Mouse (Mus musculus): Measurements from ENCODE around the gene Kcnk10.

Gene Kcnk10

DNA sequence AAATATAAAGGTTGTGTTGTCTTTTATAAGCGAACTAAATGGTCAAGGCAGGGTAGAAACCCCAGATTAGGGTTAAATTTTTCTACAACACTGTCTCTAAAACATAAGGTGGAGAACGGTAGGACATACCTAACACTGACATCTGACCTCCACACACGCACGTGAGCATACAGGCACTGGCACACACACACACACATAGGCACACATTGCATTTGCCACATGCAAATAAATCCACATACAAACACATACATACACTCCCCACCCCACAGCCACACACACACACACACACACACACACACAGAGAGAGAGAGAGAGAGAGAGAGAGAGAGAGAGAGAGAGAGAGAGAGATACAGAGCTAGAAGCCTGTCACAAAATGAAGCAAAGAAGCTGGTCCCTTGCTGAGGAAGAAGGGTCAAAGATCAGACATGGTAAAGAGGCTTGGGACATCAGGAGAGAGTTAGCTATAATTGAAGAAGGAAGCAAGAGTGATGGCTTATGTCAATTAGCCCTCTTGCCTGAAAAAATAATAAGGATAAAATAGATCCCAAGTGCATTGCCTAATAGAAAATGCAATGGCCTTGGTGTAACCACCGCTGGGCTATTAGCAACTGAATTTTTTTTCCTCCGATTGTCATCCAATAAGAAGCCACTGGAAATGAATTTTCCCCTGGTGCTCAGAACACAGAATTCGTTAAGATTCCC, 58.1 kb downstream of the Kcnk10 start:
- DNase-seq (ENCODE audit: low spot score): no peak

DNA sequence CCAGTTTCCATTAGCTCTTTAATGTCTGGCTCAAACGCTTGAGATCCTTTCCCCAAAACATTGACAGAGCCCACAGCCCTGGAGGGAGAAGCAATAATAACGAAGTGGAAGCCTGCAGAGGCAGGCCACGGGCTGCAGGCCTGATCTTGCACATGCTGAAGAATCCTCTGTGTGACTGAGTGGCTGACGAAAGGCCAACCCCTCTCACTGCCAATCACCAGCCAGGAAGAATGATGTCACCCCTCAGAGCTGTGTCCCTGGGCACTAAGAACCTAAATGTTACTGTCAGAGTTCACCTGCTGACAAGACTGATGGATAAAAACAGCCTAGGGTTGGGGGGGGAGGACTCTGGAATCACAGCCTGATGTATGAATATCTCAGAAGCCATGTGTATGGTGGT, 72.5 kb downstream of the Kcnk10 start:
- no peak for DNase-seq (ENCODE audit: low spot score)

DNA sequence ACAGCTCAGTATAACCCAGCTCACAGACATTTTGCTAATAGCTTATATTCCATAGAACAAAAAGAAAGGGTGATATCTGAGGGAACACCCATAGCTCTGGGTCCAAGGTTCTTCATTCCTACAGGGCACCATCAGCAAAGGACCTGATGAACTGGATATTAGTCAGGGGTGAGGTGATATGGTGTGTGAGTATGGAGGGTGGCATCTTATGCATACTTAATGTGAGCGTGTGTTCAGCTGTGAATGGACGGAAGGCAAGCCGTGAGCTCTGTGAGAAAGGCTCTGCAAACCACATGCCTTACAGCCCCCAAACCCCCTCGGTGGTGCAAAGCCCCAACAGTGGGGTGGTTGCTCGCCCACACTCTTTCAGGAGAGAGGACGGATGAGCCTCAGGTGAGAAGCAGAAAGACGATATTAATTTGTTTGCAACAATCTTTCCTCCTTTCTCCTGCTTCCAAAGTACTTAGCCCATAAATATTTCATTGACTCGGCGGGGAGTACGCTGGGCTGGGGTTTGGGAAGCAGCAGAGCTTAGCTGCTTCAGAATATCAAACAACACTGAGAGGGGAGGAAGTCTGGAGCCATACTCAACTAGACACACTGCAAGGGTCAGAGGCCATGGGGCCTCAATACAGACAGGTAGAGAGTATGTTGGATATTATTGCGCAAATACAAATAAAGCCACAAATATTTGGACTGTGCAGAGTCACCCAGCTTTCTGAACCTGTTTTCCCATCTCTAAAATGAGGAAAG, 76.4 kb downstream of the Kcnk10 start:
- no peak for DNase-seq (ENCODE audit: low spot score)

DNA sequence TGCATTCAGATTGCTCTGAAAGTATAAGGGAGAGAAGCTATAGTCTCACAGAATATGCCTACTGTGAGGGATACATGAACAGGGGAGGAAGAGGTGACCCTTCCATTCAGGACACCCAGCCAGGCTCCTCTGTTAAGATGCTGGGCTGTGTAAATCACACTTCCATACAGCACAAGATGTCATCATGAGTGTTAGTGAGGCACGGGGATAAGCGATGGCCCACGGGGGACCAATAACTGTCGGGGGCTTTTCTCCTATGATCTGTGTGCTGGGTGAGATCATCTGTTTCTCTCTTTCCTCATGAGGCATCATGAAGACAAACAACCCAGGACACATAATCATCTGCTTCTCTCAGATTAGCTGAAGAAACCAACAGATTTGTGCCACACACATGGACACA, 77.1 kb downstream of the Kcnk10 start:
- no peak for DNase-seq (ENCODE audit: low spot score)

DNA sequence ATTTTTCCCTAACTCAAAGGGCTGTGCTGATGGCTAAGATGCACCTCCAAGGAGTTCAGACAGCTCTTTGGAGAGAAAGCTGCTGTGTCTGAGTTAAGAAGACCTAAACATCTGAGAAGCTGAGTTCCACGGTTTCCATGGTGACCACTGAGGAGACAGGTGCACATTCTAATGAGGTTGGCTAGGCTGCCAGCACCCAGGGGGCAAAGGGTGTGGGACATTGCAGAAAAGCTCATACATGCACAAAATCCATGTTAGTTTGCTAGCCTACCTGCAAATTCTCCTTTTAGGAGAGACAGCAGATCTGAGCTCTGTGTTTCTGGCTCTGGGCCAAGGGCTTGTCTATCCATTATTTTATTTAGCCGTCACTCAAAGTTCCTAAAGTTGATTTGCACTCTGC, 96.7 kb downstream of the Kcnk10 start:
- no peak for DNase-seq (ENCODE audit: low spot score)

DNA sequence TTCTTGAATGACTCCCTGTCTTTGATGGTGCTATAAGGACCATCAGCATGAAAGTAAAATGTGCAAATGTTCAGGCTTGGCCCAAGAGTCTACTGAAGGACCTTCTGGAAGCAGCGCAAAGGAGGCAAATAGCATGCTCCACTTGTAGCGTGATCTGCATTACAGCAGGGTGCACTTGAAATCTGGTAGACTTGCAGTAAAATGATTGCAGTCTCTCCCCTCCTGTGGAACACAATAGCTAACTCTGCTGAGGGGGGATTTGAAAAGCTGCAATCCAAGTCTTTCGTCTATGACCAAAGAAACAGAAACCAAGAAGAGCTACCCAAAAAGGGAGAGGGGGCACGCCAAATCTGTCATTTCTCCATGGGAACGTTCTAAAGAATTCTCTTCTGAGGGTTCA, 97.1 kb downstream of the Kcnk10 start:
- no peak for DNase-seq (ENCODE audit: low spot score)

DNA sequence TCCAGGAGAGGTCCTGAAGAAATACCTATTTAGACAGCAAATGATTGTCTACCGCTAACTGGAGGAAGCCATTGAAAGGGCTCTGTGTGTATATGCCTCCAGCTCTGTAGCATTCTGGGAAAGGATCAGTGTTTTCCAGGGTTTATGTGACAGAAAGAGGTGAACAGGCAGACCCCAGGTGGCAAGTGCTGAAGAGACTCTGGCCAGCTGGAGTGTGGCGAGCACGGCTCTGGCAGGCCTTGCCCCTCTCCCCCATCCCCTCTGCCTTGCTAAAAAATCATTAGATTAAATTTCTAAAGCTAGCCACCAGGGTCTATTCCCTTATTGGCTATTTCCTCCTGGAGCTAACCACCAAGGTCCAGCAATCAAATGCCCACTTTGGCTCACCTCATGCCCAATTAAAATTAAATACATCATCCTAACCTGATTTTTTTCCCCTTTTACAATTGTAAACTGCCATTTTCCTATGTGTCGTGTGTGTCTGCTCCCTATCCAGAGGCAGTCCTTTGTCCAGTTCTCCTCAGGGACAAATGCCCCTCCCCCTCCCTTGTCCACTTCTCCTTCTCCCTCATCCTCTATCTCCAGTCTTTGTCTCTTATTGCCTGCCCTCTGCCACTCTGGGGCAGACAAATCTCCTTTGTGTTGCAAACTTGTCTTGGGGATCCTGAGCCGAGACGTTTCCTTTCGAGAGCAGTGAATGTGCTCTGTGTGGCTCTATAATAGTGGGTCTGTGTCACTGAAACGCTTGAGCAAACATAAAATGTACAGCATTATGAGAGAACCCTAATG, 100.2 kb downstream of the Kcnk10 start:
- no peak for DNase-seq (ENCODE audit: low spot score)

DNA sequence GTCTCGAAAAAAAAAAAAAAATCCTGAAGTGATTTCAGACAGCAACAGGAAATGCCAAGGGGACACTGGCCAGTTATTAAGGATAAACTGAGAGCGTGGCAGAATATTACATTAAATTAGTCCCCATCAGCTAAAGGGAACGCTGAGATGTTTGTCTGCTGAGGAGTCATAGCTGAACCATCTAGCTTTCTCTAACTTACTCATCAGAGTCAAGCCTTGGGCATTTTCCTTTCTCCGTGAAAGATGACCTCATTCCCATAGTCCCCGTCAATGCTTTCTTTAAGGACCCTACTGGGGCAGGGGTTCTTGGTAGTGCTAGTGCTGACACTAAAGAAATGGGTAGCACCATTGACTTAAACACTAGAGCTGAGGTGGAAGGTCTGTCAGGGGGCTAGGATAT, 106.9 kb downstream of the Kcnk10 start:
- no peak for DNase-seq (ENCODE audit: low spot score)

DNA sequence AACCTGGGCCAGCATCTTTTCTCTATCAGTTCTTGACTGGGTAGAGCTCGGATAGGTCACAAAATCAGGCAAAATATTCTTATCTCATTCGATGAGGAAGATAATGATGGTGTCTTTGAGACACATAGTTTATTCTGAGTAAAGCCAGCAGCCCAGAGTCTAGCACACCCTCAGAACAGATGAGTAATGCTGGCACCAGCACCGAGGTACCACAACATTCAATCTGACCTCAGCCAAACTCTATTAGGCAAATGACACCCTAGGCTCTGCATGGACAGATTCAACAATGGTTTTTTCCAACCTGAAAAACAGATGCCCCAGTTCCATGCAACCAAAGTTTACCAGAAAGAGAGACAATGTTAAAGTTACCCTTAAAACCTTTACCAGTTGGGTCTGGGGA, 108.0 kb downstream of the Kcnk10 start:
- DNase-seq (ENCODE audit: low spot score): no peak

DNA sequence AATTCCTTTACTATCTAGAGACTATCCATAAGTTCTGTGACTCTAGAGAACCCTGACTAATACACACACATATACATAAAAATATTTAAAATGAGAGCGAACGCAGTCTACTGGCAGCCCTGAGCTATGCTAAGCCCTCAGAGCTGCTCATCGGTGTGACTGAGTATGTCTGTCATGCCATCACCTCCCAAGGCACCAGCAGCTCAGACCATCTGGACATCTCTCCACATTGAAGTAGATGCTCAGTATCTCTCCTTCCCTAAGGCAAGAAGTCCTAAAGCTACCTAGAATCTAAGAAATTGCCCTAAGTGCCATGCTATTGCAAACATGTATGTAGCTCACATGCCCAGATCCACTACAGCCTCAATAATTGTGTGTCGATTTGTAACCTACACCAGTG, 110.3 kb downstream of the Kcnk10 start:
- DNase-seq (ENCODE audit: low spot score): no peak

DNA sequence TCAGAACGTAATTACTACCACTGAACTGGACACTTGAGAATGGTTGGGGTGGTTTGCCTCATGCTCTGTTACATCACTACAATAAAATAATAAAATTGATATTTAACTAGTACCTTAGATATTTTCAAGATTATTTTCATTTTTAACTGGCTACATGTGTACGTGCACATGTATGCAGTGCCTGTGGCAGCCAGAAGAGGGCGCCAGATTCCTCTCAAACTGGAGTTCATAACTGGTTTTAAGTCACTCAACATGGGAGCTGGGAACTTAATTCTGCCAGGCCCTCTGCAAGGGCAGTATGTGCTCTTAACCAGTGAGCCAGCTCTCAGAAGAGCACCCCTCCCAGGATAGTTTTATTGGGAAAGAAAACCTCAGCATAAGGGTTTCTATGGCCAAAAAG, 118.2 kb downstream of the Kcnk10 start:
- peak; percentile 16 for DNase-seq (ENCODE audit: low spot score)

DNA sequence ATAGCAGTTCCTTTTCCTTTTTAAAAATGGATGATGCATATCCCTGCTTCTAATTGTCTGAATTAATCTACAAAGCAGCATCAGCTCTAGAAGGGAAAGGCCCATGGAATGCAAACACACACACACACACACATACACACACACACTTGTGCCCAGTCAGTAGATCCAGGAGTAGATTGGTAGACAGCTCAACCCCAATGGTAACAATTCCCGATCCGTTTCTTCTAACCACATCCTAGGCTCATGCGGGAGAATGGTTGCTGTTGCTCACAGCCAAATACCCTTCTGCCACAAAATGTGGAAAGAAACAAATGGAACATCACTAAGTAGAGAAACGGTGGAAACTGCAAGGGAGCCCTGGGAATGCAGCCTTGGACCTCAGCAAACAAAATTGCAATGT, 119.2 kb downstream of the Kcnk10 start:
- DNase-seq (ENCODE audit: low spot score): no peak

DNA sequence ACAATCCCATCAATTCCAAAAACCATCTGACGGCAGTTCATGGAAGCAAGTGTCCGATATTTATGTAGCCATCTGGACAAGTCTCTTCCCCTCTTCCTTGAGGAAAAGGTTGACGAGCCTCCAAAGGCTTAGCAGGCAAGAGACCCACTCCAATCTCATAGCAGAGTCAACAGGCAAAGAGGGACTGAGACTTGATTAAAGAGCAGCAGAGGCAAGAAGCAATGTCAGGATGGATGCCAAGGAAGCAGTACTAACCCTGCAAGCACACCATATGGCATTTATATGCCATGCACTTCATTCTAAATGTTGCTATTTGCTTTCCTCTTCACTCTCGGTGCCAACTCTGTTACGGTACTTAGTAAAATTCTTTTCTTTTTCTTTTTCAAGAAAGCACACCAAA, 119.6 kb downstream of the Kcnk10 start:
- no peak for DNase-seq (ENCODE audit: low spot score)

DNA sequence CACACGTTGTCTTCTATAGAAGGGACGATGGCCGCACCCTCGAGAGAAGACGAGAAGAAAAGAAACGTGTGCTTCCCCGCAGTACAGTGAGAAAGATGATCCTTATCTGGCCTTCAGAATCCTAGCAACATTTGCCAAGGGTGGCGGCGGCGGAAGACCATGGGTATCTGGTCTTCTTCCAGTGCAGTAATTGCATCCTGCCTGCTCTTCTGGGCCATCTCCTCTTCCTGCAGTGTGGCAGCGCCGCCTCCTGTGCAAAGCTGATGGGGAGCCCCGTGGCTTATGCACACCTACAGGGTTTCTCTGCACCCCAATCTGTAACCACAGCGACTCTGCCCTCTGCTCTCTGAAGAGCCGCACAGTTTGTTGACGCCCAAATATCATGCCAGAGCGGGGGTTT, 124.9 kb downstream of the Kcnk10 start:
- DNase-seq (ENCODE audit: low spot score): no peak

DNA sequence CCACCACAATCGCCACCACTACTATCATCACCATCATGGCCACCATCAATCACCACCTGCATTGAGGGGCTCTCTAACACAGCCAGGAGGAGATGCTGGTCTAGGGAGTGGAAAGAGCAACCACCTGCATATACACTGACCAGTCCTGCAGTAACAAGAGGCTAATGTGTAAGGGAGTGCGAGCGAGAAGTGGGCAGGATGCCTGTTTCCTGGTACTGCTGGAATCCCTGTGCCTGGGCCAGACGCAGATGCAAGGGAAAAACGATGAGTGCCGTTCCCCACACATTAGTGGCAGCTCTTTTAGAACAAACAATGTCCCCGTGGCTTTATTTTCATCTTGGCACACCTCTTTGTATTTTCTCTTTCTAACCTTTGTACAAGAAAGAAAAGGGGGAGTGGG, 125.5 kb downstream of the Kcnk10 start:
- no peak for DNase-seq (ENCODE audit: low spot score)

DNA sequence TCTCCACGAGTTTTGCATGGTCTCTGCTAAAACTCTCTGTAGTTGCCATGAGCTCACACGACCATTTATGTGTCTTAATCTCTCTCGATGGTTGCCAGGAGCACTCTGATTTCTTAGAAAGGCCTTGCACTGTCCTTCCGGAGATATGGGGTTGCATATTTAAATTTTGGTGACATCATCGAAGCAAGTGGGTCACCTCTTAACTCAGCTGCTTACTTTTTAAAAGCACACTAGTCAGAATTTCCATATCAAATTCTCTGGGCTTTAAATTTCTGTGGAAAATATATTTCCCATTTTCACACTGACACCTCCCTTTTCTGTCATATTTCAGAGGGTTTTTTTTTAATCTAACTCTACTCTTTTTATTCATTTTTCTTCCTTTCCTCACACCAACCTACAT, 132.5 kb downstream of the Kcnk10 start:
- no peak for DNase-seq (ENCODE audit: low spot score)

DNA sequence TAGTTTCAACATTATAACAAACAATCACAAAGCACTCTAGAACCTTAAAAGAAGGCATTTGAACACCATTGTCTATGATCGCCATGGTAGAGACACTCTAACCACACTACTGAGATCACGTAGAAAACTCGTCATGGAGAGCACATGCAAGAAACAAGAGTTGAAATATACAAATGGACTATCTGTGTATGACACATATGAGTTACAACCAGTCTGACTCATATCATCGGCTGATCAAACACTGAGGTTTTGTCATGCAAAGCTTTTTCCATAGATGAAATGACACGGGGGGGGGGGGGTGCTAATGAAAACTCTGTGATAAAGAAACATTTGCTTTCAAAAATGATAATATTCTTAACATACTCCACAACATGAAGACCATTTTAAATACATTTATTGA, 133.2 kb downstream of the Kcnk10 start:
- no peak for DNase-seq (ENCODE audit: low spot score)

DNA sequence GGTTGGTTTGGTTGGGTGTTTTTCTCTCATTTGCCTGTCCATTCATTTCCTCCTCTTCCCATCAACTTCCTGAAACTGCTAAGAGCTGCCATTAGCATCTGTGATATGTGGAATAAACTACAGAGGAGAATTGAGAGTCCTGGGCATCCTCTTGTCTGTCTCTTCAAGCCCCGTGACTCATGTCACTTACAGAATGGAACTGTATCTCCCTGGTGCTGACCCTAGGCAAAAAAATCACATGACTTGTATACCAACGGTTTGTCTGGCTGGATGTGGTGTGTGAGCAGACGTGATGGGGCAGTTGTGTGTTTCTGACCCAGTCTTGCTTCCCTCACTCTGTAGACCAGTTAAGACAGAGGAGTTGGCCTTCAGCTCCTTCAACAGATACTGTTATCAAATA, 134.4 kb downstream of the Kcnk10 start:
- DNase-seq (ENCODE audit: low spot score): no peak

DNA sequence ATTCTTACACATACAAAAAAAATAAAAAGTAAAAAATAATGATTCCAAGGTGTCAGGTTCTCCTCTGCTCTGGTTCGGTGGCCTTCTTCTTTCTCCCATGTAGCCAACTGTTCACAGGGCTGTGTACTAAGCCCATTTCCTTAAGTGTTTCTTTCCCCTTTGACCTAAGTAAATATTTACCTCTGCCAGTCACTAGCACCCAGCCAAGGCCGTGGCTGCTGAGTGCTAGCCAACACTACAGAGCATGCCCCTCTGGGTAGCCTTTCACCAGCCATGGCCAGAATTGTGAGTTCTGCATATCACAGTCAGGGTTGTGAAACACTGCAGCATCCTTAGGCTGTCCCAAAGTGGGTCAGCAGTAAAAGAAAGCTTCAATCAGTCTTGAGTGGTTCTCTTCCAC, 140.0 kb downstream of the Kcnk10 start:
- no peak for DNase-seq (ENCODE audit: low spot score)

DNA sequence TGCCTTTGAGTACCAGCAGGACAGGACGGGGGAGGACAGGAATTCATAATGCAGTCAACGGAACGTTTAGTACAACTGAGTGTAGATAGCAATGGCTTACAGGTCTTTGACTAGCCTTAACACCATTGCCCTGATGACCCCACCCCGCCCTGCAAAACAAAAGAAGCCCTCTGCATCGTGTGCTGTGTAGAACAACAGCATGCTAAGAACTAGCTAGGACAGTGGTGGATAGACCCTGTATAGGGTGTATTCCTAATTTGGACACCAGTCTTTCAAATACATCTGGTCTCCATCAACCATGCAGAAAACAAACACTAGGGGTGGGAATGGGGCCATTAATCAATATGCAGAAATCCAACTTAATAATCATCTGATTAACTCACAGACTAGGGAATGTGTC, 147.4 kb downstream of the Kcnk10 start:
- no peak for DNase-seq (ENCODE audit: low spot score)

DNA sequence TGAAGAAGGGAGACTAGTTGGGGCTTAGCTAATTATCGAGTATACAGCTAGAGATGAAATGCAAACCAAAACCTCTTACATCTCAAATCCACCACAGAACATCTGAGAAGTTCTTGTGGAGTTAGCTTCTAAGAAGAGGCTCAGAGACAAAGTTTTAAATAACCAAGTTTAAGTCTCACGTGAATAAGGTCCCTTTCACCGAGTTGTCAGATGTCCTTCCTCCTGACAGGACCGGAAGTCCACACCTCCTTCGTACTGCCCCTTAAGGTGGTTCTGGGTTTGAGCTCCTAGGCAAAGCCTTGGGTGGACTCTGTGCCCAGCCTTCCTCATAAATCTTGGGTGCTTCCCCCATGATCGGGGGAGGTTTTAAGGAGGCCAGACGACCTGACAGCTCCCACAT, 156.8 kb downstream of the Kcnk10 start:
- DNase-seq (ENCODE audit: low spot score): no peak

DNA sequence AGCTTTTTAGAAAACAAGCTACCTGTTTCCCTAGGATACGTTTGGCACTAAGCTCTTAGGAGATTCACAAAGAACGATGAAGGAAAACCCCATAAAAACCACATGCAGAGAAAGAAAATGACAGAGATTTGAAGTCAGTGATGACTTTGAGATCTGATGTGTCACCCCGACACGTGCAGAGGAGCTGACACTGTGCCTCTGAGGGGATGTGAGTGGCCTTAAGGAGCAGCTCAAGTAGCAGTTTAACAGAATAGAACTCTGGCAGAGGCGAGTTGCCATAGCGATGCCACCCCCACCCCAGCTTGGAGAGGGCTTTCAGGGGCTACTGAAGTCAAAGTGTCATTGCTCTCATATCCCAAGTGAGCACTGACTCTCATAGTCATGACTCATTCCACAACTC, 158.3 kb downstream of the Kcnk10 start:
- peak; percentile 8 for DNase-seq (ENCODE audit: low spot score)

DNA sequence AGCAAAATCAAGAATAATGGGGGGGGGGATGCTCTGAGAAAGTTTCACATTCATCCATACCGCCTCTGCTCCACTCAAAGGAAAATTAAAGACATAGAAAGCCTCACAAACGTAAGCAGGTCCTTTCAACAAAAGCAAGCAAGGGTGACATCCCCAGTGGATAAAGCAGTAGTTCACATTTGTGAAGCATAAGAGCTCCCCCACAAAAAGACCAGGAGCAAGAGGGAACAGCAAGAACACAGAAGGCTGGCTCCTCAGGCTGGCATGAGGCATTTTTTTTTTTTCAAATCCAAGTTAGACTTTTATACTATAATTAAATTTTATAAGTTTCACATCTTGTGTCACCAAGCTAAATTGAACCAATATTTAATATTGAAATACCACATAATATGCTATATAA, 168.5 kb downstream of the Kcnk10 start:
- no peak for DNase-seq (ENCODE audit: low spot score)

All from testis, postnatal 14 days (tissue).